Mouse (Mus musculus) embryonic facial prominence, embryonic 14.5 days (tissue): Measurements from ENCODE around the gene Trnp1. TPM values are rescaled to one million over a fixed set of nuclear protein-coding genes. Genes with fewer than 3 reads are reported as not detected.
"Not testable (repeated sequence)": the region's sequence is repeated elsewhere in the genome, so short reads cannot be mapped to it uniquely, and the experiment has no call there.

Source experiments
- ATAC-seq: fragments of 200-750 bp; cut with Nextera tagmentation; 2 replicates; pipeline ENCODE4 v1.8.0; 2017; ENCODE audit warnings: low read depth, moderate number of reproducible peaks, moderate TSS enrichment
- DNase-seq: peaks from one replicate; pipeline ENCODE4 v3.0.0-alpha.2; 2015; ENCODE audit warnings: low spot score
- H3K27ac ChIP-seq: fragments of 300-500 bp; sonication (generic); replicated peaks from 2 replicates; pipeline ENCODE4 v1.5.1; 2014; ENCODE audit warnings: low read depth, mild to moderate bottlenecking, low read length, moderate library complexity
- H3K27me3 ChIP-seq: fragments of 300-500 bp; sonication (generic); replicated peaks from 2 replicates; pipeline ENCODE4 v1.6.1; 2014; ENCODE audit warnings: low read length; ENCODE audit not compliant: control insufficient read depth, insufficient read depth
- H3K36me3 ChIP-seq: fragments of 300-500 bp; sonication (generic); 2 replicates; pipeline ENCODE4 v1.6.1; 2014; ENCODE audit warnings: low read length, mixed read lengths; ENCODE audit not compliant: control insufficient read depth, insufficient read depth
- H3K4me1 ChIP-seq: fragments of 300-500 bp; sonication (generic); 2 replicates; pipeline ENCODE4 v1.6.1; 2014; ENCODE audit warnings: antibody characterized with exemption, low read length; ENCODE audit not compliant: control insufficient read depth, insufficient read depth
- H3K4me2 ChIP-seq: fragments of 300-500 bp; sonication (generic); 2 replicates; pipeline ENCODE4 v1.6.1; 2014; ENCODE audit warnings: low read depth, mild to moderate bottlenecking, low read length, moderate library complexity, mixed read lengths
- H3K4me3 ChIP-seq: fragments of 300-500 bp; sonication (generic); 2 replicates; pipeline ENCODE4 v1.5.1; 2014; ENCODE audit warnings: low read depth, mild to moderate bottlenecking, low read length
- H3K9ac ChIP-seq: fragments of 300-500 bp; sonication (generic); 2 replicates; pipeline ENCODE4 v1.6.1; 2014; ENCODE audit warnings: low read depth, mild to moderate bottlenecking, low read length, moderate library complexity, mixed read lengths
- H3K9me3 ChIP-seq: fragments of 300-500 bp; sonication (generic); 2 replicates; pipeline ENCODE4 v1.6.1; 2016; ENCODE audit warnings: low read length; ENCODE audit not compliant: control insufficient read depth
- WGBS: fragments of 180-500 bp; shearing (Covaris S2); extraction: QIAGEN DNeasy Blood & Tissue Kit; methylation state at CpG from one replicate; pipeline ENCODE4 v1.1.7; 2014; 5-methylcytosine and 5-hydroxymethylcytosine counted together
- polyA plus RNA-seq: library from polyadenylated mRNA; unstranded; fragments of >200 nt; fragmentation: Nextera tagmentation; extraction: Ambion mirVana; gene quantifications from 2 replicates; pipeline ENCODE4 v1.2.1, GENCODE M21; 2014

Gene Trnp1
- polyA plus RNA-seq, 1 experiment from 2014 or later, result 9.0 TPM

GRCm38 (mm10) chr4:133518601-133519368, 20.4 kb upstream of the Trnp1 start, which contains the start of gene Kdf1:
TSS of gene Kdf1 (plus strand) at chr4:133518963.
- Histone ChIP-seq H3K36me3 (no peaks in the 10 kb centered on the region), H3K9ac (peak within 1 kb of the TSS; percentile 70), H3K27ac (no peak within 1 kb of the TSS), H3K4me2 (peak within 1 kb of the TSS; percentile 58), H3K9me3 (no peaks in the 10 kb centered on the region), H3K4me1 (no peaks in the 10 kb centered on the region), H3K4me3 (peak within 1 kb of the TSS; percentile 52), H3K27me3 (peaks cover 34% of the 10 kb centered on the region)
- WGBS, result 6% methylated on average over 12 of the region's 69 CpGs
- ATAC-seq, result peak; percentile 90
- DNase-seq, result peak; percentile 66

DNA sequence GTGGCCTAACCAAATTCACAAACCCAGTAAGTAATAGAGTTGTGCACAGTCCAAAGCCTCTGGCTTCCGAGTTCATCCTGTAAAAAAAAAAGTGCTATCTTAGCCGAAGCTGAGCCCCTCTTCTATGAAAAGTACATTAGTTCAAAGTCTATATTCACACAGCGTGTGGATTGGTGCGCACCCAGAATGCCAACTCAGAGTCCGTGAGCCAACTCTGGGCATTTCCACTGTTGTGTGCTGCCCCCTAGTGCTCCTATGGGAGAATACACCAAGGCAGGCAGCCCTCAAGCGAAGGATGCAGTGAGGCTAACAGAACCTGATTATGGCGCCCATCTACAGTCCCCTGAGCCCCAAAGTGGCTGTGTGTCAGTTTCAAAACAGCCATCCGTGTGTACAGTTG, 14.6 kb upstream of the Trnp1 start:
- Histone ChIP-seq H3K4me2 (no peak overlapping the region), H3K27ac (no peak overlapping the region), H3K4me1 (no peaks in the 10 kb centered on the region), H3K36me3 (no peaks in the 10 kb centered on the region), H3K27me3 (peaks cover 4% of the 10 kb centered on the region), H3K4me3 (no peak overlapping the region), H3K9me3 (no peaks in the 10 kb centered on the region), H3K9ac (no peak overlapping the region)
- 10% methylated on average over 8 of the region's 8 CpGs for WGBS
- DNase-seq (peak; percentile 67), ATAC-seq (peak; percentile 62; the same call in 1 of the 2 replicates)

DNA sequence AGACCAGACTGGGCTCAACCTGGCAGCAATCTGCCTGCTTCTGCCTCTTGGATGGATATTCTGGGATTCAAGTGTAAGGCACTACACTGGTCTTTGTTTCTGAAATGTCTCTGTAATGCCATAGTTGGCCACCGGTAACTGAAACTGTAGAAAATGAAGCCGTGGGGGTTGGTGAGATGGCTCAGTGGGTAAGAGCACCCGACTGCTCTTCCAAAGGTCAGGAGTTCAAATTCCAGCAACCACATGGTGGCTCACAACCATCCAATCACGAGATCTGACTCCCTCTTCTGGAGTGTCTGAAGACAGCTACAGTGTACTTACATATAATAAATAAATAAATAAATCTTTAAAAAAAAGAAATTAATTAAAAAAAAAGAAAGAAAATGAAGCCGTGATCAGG, 14.2 kb upstream of the Trnp1 start:
- DNase-seq, result not testable (repeated sequence)
- WGBS, result 28% methylated on average over 5 of the region's 5 CpGs

DNA sequence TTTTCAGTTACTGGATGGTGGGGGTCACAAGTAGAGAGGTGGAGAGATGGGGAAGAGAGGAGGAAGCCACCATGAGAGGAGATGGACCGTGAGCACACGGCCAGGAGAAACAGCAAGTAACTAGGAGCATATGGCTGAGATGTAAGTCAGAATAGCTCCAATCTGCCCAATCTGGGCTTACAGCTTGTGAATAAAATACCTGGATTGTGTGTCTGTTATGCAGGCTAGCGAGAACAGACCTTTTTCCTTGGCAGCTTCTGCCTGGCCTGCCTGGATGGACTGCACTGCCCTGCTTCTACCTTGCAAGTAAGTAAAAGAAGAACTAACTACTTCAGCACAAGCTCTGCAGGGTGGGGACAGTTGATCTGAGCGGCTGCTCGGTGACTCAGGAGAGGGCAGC, 12.7 kb upstream of the Trnp1 start:
- no peak for ATAC-seq
- H3K27me3 ChIP-seq, result no peaks in the 10 kb centered on the region
- no peak overlapping the region for H3K27ac ChIP-seq
- no peaks in the 10 kb centered on the region for H3K4me1 ChIP-seq
- no peaks in the 10 kb centered on the region for H3K36me3 ChIP-seq
- WGBS, result 64% methylated on average over 5 of the region's 5 CpGs
- no peak overlapping the region for H3K4me3 ChIP-seq
- DNase-seq, result no peak
- H3K9me3 ChIP-seq, result no peaks in the 10 kb centered on the region
- H3K4me2 ChIP-seq, result no peak overlapping the region
- H3K9ac ChIP-seq, result no peak overlapping the region

More for the DNA sequence above, 14.2 kb upstream of the Trnp1 start:
- H3K4me1 ChIP-seq, ATAC-seq, H3K36me3 ChIP-seq, H3K4me3 ChIP-seq, H3K4me2 ChIP-seq, H3K27ac ChIP-seq, H3K27me3 ChIP-seq, H3K9me3 ChIP-seq, H3K9ac ChIP-seq: not testable (repeated sequence)

GRCm38 (mm10) chr4:133508990-133509389, 10.6 kb upstream of the Trnp1 start:
- no peaks in the 10 kb centered on the region for H3K4me1 ChIP-seq
- no peak overlapping the region for H3K27ac ChIP-seq
- H3K36me3 ChIP-seq, result no peaks in the 10 kb centered on the region
- H3K27me3 ChIP-seq, result 0 out of 2 replicates have a peak, but pooled peaks cover 7% of the 10 kb centered on the region
- DNase-seq (no peak), ATAC-seq (no peak)
- H3K9ac ChIP-seq, result no peak overlapping the region
- no peaks in the 10 kb centered on the region for H3K9me3 ChIP-seq
- no peak overlapping the region for H3K4me3 ChIP-seq
- 75% methylated on average over 7 of the region's 7 CpGs for WGBS
- no peak overlapping the region for H3K4me2 ChIP-seq

DNA sequence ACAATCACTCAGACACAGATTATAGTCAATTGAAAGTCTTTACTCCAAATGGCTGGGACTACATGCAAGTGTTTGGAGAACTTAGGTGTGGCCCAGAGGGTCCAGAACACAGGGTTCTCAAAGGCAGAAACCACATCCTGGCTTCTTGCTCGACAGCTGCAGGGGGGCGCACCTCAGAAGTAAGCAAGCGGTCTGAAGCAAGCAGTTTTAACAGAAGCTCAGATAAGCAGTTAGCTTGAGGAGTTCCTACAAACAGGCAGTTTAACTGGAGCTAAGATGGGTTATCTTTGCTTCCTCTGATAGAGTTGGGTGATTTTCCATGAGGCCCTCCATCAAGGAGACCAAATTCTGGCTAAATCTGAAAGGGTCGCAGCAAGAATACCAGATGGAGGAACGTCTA, 8.2 kb upstream of the Trnp1 start:
- no peak overlapping the region for H3K4me3 ChIP-seq
- no peak overlapping the region for H3K9ac ChIP-seq
- peaks cover 18% of the 10 kb centered on the region for H3K27me3 ChIP-seq
- H3K36me3 ChIP-seq, result no peaks in the 10 kb centered on the region
- H3K9me3 ChIP-seq, result no peaks in the 10 kb centered on the region
- ATAC-seq (no peak), DNase-seq (no peak)
- no peak overlapping the region for H3K4me2 ChIP-seq
- no peaks in the 10 kb centered on the region for H3K4me1 ChIP-seq
- 64% methylated on average over 5 of the region's 5 CpGs for WGBS
- no peak overlapping the region for H3K27ac ChIP-seq

GRCm38 (mm10) chr4:133504755-133505485, 6.6 kb upstream of the Trnp1 start:
- Histone ChIP-seq H3K27me3 (peaks cover 34% of the 10 kb centered on the region), H3K4me1 (no peaks in the 10 kb centered on the region), H3K27ac (no peak overlapping the region), H3K9me3 (no peaks in the 10 kb centered on the region), H3K4me2 (no peak overlapping the region), H3K4me3 (no peak overlapping the region), H3K36me3 (no peaks in the 10 kb centered on the region), H3K9ac (no peak overlapping the region)
- ATAC-seq (no peak), DNase-seq (no peak)
- WGBS, result 62% methylated on average over 9 of the region's 9 CpGs

- Histone ChIP-seq H3K27ac (no peak overlapping the region), H3K4me3 (no peak overlapping the region), H3K9me3 (no peaks in the 10 kb centered on the region), H3K36me3 (no peaks in the 10 kb centered on the region), H3K27me3 (peaks cover 40% of the 10 kb centered on the region), H3K4me1 (no peaks in the 10 kb centered on the region), H3K4me2 (no peak overlapping the region), H3K9ac (no peak overlapping the region)
- no peak for DNase-seq
- WGBS, result 43% methylated on average over 5 of the region's 5 CpGs
- no peak for ATAC-seq
Observed at GRCm38 (mm10) chr4:133504300-133504699, 6.0 kb upstream of the Trnp1 start.
